Mouse (Mus musculus): ENCODE measurements around the gene P2rx7.

Gene P2rx7

DNA sequence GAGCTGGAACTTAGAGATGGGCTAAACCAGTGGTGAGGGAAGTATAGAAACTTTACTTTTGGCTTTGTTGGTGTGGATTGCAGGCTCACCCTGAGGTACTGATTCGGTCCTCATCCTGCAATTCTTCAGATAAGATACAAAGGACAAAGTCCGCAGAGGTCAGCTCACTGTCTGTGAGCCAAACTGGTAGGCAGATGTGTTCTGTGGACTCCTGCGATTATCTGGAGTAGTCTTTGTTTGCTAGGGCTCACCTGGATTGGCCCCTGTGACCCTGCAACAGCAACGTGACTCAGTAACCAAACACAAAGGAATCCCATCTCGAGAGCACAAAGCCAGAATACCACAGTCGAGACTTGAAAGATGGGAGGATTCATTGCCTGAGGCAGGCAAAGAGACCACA, 46.8 kb downstream of the P2rx7 start:
- DNase-seq (ENCODE audit: low read depth, low spot score): no peak

DNA sequence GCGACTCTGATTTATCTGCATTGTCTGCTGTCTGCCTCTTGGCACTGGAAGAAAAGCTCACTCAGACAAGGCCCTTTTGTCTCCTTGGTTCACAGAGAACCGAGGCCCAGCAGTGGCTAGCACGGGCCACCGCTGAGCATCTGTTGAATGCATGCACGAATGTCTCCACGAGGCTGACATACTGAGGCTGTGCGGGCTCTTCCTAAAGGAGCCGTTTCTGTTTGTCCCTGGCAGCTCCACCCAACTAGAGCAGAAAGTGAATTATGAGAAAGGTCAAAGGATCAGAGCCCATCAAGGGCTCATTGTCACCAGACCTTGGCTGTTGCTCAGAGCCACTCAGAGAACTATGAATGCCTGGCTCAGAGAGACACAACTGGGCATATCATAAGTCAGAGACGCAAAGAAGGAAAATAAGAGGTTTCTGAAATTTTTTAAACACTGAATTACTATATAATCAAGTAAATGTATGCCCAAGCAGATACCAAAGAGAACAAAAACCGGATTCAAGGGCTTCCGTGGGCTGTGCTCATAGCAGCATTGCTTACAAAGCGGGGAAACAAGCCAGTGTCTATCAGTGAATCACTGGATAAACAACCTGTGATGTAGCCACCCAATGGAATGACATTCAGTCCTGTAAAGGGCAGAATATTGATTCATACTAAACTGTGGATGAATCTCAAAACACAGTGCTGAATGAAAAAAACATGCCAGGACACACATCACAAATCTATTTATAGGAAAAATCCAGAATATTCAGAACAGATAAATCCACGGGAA, 49.9 kb downstream of the P2rx7 start:
- no peak for DNase-seq (ENCODE audit: low read depth, low spot score)

DNA sequence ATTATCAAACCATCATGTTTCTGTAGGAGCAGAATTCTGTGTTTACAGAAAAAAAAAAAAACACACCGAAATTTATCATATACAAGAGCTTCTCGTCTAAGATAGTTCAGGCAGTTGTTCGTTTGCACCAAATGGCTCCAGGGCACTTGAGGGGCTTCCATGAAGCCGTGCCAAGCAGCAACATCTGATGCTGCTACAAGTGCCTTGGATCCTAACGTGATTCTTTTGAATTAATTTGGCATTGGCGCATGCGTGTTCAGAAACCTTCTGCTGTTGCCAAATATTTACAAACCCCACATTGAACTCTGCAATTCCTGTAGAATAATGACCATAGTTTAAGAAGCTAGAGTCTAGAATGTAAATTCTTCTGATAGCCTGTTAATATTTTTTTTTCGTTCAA, 51.8 kb downstream of the P2rx7 start:
- no peak for DNase-seq (ENCODE audit: low read depth, low spot score)

DNA sequence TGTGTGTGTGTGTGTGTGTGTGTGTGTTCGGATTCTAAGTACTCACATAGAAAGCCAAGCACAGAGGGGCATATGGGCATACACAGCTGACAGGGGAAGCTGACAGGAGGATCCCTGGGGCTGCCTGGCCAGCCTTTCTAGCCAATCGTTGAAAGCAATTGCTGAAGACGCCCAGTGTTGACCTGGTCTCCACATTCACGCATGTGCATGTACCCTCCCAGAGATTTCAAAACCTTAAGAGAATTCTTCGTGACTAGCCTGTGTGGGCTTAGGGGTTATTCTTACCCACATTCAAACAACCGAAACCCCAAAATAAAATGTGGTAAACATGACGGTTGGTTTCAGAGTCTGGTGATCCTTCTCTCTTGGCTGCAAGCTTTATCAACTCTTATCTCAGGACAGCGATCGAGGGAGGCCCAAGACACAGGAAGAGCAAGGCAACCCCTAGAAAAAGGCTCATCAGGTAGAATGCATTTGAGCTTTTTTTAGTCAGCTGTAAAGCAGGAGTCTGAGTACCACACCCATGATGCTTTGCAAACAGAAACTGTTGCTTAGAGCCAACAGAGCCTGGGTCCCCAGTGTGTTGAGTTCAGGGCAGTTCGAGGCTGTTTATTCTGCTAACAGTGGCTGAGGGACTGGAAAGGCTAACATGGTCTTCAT, 54.5 kb downstream of the P2rx7 start:
- no peak for DNase-seq (ENCODE audit: low read depth, low spot score)

DNA sequence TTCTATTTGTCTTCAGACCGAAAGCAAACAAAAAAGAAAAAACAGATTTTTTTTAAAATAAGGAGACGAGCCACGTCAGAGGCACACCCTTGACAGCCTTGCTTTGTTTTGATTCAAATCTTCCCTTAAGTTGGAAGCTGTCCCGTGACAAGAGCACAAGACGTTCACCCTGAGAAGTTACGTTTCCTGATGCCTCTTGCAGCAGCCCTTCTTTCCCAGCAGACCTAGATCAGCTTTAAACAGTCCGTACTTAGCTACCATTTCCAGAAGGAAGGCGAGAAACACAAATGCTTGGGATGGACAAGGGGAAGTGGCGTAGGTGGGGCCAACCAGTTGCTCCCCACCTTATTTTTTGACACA, 55.0 kb downstream of the P2rx7 start:
- no peak for DNase-seq (ENCODE audit: low read depth, low spot score)

DNA sequence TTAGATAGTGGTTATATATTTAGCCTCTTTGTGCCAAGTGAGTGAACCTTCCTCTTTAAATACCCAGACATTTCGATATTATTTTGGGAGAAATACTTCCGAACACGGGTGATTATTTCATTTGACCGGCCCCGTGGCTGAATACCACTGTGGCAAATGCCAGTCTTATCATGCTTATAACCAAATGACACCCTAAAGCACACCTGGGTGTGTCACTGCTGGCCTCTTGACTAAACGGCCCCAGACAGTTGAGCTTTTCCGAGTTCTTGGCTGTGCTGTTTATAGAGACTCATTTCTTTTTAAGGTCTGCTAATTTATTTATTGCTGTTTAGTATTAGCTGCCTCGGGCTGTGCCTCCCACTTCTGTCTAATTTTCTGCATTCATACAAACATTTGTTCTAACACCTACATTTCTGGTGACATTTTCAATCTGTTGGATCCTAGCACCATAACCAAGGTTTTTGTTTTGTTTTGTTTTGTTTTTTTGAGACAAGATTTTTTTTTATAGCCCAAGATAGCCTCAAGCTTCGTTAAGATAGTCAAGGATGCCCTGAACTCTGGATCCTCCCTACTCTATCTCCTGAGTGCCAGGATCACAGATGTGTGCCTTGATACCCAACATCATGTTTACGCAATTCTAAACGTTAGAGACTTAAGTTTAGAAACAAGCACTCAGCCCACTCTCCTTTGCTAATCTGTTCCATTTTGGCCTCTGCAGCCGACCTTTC, 56.6 kb downstream of the P2rx7 start:
- no peak for DNase-seq (ENCODE audit: low read depth, low spot score)

DNA sequence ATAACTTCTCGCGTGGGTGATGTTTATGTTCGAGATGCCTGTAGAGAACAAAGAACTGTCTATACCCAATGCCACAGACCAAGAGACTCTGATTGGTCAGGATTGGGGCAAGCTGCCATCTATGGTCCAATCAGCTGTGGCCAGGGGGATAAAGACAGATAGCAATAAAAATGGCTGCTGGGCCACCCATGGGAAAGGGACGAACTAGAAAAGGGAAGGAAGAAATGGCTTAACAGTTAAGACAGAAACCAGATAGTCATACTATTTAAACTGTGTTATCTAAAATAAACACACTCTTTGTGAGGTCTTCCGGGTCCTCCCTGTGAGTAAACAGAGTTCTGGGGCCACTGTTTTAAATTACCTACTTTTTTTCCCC, 57.1 kb downstream of the P2rx7 start:
- DNase-seq (ENCODE audit: low read depth, low spot score): peak; percentile 32

DNA sequence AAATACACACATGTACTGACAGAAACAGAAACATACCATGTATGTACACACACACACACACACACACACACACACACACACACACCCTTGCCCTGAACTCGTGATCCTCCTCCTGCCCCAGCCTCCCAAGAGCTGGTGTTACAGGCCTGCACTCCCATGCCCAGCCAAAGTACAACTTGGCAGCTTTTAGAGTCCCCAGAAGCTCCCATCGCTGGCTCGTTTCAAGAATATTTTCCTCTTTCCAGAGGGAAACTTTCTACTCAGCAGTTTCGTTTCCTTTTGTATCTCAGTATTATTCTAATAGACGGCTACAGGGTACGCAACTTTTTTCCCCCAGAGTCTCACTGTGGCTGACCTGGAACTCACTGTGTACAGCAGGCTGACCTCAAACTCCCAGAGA, 58.4 kb downstream of the P2rx7 start:
- DNase-seq (ENCODE audit: low read depth, low spot score): no peak

DNA sequence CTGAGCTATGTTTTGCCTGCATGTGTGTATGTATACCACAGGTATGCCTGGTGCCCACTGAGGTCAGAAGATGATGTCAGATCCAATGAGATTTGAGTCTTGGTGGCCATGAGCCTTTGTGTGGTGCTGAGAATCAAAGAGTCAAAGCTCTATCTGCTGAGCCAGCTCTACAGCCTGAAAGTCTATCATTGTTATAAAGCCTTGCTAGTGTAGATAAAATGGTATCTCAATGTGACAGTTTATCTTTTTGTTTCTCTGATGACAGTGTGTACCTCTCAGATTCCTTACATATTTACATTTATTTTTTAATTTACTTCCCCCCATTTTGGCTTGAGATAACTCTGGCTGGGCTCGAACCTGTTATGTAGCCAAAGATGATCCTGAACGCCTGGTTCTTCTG, 59.9 kb downstream of the P2rx7 start:
- no peak for DNase-seq (ENCODE audit: low read depth, low spot score)

DNA sequence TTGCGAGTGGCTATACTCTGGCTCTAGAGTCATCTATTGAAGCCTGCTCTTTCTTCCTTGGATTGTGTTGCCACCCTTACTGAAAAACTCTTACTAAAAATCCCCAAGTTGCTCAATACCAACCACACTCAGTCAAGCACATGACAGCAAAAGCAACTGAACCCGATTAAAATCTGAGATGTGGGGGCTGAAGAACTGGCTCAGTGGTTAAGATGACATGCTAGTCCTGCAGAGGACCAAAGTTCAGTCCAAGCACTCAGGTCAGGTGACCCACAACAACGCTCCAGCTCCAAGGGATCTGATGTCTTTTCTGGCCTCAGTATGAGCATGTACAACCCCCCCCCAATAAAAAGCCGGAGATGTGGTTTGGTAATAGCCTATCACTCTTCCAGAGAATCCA, 60.9 kb downstream of the P2rx7 start:
- no peak for DNase-seq (ENCODE audit: low read depth, low spot score)

DNA sequence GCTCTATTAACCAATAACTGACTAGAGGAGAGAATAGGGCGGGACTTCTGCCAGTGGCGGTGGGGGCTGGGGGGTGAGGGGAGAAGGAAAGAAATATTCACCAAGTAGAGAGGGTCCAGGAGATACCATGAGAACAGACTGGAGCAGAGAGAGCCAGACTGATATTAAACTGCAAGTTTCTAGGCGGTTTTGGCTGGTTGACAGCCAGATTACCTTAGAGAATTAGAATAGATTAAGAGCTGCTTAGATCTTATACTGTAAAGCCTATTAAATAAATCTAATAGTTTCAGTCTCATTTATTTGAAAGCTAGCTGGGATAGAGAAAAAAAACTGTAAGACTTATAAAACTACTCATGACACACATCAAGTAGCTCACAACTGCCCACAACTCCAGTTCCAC, 61.5 kb downstream of the P2rx7 start:
- no peak for DNase-seq (ENCODE audit: low read depth, low spot score)

DNA sequence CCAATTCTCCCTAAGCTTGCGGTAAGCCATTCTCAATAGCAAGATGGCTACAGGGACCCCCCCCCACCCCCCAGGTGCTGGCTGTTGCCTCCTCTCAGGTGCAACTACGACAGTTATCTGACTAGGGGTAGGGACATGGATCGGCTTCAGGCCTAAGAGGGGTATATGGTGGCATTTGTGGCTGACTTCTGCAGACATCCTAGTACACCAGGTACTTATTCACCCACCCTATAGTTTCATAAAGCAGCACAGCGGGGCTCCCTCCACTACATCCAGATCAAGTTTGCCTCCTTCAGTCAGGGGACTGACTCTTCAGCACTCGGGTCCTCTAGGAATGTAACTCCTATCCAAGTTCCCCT, 63.2 kb downstream of the P2rx7 start:
- no peak for DNase-seq (ENCODE audit: low read depth, low spot score)

DNA sequence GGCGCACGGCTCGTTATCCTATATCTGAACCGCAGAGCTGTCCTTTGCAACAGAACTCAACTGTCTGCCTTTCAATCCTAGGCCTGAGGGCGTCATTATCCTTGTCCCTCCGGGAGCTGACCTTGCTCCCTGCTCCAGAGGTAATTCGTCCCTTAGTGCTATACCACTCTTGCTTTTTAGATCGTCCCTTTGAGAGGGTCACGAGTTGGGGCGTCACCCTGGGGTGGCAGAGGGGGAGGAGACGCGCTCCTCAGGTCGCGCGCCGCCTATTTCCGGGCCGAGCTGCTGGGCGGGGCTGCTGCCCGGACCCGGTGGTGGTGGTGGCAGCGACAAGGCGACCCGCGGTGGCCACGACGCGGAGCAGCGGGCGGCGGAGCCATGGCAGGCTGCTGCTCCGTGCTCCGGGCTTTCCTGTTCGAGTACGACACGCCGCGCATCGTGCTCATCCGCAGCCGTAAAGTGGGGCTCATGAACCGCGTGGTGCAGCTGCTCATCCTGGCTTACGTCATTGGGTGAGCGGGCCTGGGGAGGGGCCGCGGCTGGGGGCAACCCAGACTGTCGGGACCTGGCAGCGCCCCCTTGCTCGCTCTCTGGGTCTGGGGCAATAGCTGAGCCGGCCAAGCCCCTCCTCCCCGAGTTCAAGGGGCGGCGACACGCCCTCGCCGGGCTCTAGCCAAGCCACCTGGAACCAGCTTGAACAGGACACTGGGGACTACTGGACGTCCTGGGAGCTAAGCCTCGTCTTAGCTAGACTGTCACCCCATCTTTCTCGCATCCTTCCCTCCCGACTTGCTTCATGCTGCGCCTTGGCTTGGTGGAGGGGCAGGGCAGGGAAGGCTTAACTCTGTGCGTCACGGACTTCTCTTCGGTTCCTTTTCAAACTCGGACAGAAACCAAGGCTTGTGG, 63.8 kb downstream of the P2rx7 start, which contains the start of gene P2rx4:
Gene P2rx4, plus strand, starts transcription at position 269 of the 906 bp plus-strand sequence.
- peak; percentile 75 for DNase-seq (ENCODE audit: low read depth, low spot score)

DNA sequence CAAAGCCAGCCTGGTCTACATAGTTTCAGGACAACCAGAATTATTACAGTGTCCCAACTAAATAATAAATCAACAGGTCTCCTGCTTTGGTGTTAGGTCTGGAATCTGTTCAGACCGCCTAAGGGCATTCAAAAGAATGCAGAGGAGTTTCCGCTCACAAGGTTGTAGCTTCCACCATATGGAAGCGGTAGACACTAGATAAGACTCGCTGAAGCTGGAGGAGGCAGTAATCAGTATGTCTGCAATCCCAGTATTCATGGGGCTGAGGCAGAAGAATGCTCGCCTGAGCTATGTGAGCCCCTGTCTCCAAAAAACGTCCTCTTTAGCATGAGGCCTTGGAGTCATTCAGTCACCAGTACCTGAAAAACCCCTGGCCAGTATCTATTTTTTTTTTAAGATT, 65.1 kb downstream of the P2rx7 start:
- peak; percentile 39 for DNase-seq (ENCODE audit: low read depth, low spot score)

DNA sequence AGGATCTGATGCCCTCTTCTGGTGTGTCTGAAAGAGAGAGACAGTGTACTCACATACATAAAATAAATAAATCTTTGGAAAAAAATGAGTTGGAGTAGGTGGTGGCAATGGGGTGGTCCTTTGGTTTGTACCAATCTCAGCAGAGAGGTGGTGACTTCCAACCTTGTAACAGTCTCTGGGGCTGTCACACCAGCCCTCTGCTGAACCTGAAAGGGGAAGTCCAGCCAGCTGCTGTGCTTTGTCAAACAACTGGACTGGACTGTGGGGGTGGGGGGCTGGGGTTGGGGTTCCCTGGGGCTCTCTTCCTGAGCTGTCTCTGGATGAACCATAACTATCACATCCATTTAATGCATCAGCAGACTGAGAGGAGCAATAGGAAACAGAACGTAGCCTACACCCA, 72.0 kb downstream of the P2rx7 start:
- DNase-seq (ENCODE audit: low read depth, low spot score): no peak

DNA sequence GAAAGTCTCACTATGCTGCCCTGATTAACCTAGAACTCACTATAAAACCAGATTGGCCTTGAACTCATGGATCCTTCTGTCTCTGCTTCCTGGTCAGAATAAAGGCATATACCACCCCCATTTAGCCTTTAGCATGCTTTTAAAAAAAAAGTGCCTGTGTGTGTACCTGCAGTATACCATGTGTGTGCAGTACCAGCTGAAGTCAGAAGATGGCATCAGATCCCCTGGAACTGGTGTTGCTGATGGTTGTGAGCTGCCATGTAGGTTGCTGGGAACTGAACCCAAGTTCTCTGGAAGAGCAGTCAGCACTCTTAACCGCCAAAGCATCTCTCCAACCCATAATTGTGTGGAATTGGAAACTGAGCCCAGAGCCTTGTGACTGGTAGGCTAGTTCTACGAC, 73.1 kb downstream of the P2rx7 start:
- DNase-seq (ENCODE audit: low read depth, low spot score): no peak

DNA sequence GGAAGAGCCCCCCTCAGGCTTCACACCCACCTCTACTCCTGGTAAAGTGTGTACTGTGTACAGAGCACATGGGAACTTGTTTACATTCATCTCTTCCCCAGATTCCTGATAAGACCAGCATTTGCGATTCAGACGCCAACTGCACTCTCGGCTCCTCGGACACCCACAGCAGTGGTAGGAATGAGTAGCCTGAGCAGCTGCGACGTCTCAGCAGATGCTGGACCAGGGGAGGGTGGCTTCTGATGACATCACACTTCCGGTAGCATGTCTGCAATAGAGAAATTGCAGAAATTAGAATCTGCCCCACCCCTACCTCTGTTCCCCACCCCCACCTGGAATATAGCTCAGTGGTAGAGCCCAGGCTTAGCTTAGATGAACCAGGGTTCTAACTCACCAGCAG, 74.7 kb downstream of the P2rx7 start:
- no peak for DNase-seq (ENCODE audit: low read depth, low spot score)

DNA sequence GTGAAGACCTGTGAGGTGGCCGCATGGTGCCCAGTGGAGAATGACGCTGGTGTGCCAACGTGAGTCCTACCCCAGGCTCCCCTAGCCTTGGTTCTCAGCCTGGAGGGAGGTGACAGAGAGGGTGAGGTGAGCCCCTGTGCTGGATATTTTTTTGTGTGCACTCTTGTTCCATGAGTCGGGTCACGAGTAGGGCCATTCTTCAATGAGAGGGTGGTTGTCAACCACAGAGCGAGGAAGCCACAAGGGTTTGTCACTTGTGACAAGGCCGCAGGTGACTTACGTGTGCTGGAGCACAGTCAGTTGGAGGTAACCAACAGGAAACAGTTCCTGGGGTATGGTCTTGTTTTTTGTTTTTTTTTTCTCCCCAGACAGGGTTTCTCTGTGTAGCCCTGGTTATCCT, 75.5 kb downstream of the P2rx7 start:
- DNase-seq (ENCODE audit: low read depth, low spot score): no peak

DNA sequence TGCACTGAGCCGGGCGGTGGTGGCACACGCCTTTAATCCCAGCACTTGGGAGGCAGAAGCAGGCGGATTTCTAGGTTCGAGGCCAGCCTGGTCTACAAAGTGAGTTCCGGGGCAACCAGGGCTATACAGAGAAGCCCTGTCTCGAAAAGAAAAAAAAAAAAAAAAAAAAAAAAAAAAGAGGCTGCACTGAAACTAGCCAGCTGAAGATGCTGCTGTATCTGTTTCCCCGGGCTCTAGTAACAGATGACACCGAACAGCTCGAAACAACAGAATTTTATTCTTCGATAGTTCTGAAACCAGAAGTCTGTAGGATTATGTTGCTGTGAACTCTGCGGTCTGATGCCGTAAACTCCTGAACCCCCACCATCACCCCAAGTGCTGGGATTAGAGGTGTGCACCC, 81.7 kb downstream of the P2rx7 start:
- DNase-seq (ENCODE audit: low read depth, low spot score): no peak

DNA sequence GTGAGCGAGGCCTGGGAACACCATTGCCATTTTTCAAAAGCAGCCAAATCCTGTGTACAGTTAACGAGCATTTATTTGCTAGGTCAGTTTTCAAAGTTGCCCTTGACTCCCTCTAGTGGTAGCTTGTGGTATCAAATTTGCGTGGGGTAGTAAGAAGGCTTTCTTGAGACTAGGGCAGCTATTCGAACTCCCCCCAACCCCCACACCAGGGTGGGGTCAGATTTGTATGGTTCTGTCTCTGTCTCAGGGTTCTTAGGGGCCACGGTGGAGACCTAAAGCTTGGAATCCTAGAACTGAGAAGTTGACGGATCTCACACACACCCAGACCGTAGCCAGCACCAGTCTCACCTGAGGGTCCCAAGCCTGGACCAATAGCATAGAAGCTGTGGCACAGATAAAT, 82.4 kb downstream of the P2rx7 start:
- DNase-seq (ENCODE audit: low read depth, low spot score): peak; percentile 87

DNA sequence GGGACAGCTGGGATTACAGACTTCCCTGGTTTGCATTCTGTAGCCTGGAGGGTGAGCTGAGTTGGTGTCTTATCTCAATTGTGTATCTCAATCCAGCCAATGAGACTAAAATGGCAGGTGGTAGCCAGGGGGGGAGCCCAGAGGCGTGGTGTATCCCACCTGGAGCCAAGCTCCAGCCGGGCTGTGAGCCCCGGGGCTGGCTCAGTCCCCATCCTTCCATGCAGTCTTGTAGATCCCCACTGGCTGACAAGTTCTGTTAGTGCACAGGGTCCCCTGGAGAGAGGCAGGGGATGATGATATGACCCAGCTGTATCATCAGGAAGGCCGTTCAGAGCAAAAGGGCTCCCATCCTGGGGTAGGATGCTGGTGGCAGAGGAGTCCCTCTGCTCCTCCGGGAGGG, 82.9 kb downstream of the P2rx7 start:
- DNase-seq (ENCODE audit: low read depth, low spot score): no peak

DNA sequence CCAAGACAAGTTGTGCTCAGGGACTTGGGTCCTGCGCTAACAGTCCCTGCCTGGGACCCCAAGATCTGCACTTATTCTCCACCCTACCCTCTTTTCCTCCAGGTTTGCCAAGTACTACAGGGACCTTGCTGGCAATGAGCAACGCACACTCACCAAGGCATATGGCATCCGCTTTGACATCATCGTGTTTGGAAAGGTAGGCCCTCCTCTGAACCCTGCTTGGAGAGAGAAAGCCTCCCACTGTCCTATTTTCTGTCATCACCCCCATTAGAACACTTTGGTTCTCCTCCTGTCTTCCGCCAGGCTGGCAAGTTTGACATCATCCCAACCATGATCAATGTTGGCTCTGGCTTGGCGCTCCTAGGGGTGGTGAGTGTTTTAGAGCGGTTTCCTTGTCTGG, 83.4 kb downstream of the P2rx7 start:
- DNase-seq (ENCODE audit: low read depth, low spot score): no peak

Measured in 3T3-L1 (cell line).